Mouse (Mus musculus) frontal cortex, postnatal 36 days (tissue): ENCODE measurements at regions not wholly inside any gene's neighbourhood (a gene's known extent, or its start where the extent isn't known, plus 50 kb on each side); places are given as distances from the start of the nearest gene placed in this dataset.

Source experiments
- DNase-seq, 2 experiments: peaks; one replicate each; pipeline ENCODE4 v3.0.0; 2022; ENCODE audit warnings: low spot score in 2 of 2

DNA sequence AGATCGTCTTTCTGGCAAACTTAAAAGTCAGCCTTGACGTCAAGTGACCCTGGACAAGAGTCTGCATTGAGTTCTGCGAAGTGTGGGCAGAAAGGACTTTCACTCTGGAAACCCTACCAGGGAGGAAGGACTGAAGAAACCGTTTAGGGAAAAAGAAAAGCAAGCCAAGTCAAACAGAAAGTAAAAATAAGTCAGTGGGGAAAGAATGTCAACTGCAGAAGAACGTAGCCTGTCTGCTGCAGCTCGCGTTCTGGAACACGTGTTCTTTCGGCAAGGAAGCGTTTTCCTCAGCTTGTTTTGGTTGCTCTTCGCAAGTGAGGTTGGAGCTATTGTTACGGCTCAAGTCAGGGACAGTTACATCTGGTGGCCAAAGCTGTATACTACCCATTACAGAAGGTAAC is 147.1 kb upstream of the Klf6 start:
- DNase-seq = peak; percentile 13 to 23

DNA sequence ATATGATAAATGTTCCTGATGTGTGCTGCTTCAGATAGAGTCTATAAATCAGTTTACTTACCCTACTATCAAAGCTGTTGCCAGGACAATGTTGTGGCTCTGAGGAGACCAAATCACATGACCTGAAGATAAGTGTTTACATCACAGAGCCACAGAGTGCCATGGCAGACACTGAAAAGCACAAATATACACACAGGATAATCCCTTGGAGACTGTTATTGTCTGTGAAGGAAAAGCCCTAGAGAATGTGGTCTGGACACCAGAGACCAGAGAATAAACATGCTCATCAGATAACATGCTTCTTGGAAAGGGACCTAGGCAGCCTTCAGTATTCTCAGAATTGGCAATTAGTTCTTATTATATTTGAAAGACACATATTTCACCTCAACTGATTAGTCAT is 146.5 kb upstream of the Klf6 start:
- no peak for DNase-seq

DNA sequence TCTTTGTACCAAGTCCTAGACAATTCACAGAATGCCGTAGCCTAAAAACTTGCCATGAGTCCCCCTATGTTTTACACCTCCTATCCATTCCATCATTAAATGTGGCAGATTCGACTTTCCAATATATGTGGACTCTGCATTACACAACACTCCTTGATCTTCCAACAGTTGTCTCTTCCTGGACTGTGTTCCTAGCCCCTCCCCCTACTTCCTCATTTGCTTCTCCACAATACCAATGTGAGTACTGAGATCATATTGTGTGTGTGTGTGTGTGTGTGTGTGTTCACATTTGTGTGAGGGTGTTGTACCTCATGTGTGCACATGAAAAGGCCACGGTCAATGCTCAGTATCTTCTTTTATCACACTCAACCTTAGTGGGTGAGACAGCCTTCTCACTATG is 144.5 kb upstream of the Klf6 start:
- DNase-seq = no peak

DNA sequence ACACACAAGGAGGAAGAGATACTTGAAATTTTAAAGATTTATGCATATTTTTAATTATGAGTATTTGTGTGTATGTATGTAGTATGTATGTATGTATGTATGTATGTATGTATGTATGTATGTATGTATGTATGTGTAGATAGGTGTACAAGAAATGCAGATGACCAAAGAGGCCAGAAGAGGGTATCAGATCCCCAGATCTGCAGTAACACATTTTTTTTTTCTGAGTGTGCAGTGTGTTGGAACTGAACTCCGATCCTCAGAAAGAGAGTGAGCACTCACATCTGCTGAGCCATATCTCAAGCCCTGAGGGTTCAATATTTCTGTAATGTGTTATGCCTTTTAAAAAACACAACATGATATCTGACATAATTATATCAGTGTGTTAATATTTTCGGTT is 138.0 kb upstream of the Klf6 start:
- DNase-seq = no peak

DNA sequence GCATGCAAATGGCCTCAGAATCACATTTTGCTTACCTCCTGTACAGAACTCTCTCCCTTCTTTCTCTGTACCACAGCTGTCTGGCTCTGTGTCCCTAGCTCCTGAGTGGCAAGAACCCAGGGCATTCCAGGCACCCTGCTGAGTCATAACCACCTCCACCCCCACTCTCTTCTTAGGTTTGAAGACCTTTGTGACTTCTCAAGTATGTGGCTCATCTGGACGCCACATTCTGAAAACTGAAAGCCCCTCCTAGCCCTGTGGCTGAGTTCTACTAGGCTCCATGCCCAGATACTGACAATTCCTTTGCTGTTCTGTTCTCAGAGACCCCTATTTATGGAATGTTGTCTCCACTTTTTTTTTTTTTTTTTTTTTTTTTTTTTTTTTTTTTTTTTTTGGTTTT is 136.9 kb upstream of the Klf6 start:
- DNase-seq = no peak

DNA sequence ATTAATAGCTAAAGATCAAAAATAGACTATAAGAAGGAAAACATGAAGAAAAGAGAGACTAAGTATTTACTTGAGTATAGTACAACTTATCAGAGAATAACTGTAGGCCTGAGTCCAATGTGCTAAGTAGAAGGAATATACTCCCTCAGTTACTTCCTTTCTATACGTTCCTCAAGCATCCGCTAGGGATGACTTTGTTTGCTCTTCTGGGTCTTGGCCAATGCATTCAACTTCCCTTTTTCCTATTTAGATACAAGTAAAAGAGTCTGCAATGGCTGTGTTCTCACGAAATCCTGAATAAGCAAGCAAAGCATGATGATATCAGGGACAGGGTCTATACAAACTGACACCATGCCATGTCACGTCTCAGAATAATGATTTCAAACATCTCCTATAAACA is 135.3 kb upstream of the Klf6 start:
- no peak for DNase-seq

DNA sequence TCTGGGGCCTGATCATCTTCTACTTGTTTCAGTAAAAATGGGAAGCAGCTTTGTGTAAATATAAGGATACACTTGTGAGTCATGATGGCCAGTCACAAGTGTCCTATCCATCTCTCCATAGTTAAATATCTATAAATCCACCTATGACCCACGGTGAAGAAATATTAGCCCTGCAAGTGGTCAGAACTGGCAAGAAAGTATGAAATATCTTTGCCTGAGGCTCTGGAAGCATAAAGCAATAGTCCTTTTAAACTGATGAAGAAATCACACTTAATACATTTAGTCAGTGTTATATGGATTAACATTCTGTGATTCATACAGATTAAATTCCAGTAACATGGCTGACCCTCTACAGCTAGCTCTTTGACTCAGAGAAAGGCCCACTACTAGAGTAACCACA is 134.8 kb upstream of the Klf6 start:
- DNase-seq = no peak

DNA sequence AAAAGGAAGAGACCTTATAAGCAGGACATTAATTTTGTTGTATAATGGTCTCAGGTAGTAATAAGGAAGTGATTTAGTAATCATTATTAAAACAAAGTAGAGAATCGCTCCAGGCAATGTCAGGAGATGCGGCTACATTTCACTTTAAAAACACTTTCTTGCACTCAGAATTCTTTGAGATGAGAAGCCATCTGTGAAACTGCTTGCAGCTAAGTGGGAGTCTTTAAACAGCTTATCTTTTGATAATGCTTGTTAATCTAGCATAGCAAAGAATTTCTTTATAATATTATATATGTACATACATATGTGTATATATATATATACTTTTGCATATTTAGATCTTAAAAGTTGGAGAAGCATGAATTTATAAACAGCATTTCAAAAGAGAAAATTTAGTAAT is 133.1 kb upstream of the Klf6 start:
- no peak for DNase-seq

DNA sequence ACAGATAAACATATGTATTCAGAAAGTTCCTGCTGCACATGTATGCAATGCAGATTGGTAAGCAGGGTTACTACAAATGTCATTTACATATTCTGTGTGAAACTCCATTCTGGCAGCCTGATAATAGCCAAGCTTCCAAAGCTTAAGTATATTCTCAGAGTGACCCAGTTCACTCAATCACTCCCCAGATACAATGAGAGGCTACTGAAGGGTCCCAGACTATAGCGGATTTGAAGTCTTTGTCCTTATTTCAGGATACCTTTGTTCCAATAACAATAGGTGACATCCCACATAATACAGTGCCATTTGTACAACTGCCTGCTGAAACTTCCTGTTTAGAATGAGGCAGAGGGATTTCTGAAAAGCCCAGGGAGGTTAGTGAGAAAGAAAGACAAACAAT is 132.5 kb upstream of the Klf6 start:
- DNase-seq = no peak

DNA sequence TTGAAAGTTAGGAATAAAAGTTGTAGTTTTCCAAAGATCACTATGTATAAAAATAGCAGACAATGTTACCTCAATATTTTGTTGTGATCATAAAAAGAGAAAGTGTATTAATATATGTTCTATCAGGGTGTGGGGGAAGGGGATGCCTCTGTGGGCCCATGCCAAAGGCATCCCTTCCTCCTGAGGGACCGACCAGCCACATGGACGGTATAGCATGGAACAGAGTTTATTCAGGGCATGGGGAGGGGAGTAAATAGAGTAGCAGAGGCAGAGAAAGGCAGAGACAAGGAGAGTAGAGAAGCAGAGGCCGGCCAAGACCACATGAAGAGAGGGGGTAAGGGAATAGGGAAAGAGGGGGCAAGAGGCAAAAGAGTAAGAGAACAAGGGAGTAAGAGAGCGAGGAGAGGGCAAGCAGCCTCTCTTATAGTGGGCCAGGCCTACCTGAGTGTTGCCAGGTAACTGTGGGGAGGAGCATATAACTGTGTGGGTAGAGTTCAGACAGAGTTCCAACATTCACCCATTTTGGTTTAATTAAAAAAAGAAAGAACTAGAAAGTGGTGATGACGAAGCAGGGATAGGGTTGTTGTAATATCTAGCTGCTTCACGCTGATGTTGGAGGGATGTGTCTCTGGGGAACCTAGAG is 131.7 kb upstream of the Klf6 start:
- DNase-seq = no peak

DNA sequence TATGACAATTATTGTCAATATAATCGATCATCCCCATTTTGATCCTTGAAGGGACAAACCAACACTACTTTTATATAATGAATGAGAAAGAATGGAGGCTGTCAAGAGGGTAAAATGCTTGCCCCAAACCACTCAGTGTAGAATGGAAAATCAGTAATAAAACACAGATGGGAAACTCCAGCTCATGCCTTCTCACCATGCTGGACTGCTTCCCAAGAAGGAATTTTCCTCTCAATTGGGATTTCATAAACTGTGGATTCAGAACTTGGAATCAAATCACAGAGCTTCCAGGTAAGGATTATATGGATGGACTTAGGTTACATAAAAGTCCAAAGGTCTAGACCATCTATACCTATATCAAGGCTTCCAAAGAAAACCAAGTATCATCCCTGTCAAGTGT is 129.1 kb upstream of the Klf6 start:
- DNase-seq = no peak

DNA sequence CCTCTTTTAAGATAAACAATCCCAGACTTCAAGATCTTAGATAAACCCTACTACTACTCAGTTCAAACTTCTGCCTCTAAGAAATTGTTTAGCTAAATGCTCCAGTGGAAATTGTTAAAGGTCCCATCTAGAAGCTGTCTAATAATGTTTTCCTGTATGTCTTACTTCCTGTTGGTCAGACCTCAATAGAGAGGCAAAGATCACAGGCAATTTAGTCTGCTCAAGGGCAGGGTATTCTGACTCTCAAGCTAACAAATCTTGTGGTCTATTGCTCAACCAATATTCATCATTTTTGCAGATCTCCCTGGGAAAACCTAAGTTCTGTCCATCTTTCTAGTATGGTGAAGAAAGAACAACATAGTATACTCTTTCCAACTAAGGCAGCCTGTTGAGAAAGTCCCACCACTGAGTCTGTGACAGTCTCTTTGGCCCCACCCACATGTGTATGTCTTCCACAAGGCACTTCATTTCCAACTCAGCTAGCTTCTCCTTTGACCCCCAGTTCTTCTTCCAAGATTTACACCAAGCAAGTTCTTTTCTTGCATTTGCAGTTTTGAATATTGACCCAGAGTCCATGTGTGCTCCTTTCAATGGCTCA is 126.2 kb upstream of the Klf6 start:
- DNase-seq = no peak

DNA sequence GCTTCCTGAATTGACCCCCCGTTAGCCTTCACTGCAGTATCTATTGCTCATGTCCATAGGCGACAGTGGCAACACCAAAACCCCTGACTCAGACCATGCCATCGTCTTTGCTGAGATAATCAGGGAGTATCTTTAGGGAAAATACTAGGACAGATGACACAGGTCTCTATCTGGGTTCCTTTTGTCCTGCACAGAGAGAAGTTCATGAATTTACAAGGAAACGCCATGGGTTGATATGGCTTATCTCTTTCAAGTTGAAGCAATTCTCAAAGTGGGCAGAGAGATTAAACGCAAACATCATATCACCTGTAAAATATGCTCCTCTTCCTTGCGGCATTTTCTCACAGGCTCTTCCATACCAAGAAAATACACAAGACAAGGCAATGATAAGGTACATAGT is 124.8 kb upstream of the Klf6 start:
- DNase-seq = no peak

DNA sequence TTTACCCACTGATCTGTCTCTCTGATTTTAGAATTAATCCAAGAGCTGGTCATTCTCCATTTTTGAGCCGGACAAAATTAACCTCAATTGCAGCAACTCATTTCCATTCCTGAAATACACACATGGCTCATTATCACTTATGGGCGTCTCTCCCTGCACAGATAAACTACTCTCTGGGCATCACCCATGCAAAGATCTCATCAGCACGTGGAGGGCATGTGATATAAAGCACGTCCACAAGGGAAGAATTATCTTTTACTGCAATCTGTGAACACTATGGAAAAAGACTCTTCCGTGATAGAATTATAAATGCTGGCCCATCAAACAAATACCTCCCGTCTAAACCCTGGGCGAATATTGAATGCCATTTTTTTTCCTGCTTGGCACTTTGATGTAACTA is 124.1 kb upstream of the Klf6 start:
- DNase-seq = no peak

DNA sequence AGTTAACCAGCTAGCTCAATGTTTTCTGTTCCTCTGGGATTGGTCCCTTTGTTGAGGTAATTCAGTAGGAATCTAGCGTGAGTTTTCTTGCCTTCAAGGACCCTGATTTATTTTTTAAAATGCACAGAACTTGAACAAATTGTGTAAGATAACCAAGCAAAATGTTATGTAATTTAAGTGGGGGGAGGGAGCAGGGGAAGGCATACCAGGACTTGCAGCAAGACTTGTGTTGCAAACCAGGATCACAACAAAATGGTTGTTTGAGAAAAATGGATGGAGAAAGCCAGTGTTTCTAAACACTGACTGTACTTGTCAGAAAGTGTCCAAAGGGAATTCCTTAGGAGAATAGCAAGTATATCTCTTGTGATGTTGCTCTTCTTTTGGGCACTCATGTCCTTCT is 120.5 kb upstream of the Klf6 start:
- no peak for DNase-seq

DNA sequence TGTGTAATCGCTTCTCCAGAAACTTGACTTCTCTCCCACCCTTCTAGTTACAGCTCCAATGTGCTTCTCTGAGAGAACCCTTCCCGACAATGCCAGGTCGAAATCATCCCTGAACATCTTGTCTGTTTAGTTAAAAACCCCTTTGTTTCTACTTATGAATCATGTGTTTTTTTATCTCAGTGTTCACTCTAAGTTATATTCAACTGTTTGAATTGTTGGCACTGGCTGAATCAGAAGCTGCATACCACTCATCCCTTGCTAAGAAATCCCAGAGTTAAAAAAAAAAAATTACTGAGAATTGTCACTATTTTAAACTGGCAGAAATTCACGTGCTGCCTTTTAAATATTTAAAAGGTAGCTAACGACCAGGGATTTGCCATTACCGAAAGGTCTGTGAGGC is 116.3 kb upstream of the Klf6 start:
- DNase-seq = no peak

DNA sequence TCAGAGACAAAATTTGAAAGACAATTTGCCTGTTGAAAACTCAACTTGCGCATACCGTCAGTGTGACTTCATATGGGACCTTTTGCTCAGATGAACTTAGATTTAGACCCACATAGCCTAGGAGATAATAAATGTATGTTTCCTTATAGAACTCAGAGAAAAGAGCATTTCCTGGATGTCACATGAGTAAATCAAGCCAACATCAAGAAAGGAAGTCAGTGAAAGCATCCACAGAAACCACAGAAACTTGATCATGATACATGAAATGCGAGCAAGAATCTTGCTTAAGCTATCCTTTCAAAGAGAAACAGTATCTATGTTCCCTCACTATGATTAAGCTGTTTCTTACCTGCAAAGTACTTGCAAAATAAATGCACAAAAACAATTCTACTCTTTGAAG is 104.1 kb upstream of the Klf6 start:
- DNase-seq = no peak

DNA sequence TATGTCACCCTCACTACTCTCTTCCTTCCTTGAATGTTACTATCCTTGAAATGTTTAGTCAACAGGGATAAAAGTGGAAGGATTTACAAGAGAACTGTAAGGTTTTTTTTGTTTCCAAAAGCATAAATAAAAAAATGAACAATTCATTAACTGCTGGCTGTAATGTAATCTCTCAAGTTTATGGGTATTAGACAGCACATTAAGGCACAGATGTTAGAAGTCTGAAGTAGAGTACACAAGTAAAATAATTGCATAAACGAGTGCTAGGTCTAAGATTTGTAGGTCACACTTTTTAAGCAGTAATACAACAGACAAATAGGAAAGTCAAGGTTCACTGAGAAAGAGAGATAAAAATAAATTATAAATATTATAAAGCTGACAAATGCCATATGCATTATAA is 103.3 kb upstream of the Klf6 start:
- no peak for DNase-seq

DNA sequence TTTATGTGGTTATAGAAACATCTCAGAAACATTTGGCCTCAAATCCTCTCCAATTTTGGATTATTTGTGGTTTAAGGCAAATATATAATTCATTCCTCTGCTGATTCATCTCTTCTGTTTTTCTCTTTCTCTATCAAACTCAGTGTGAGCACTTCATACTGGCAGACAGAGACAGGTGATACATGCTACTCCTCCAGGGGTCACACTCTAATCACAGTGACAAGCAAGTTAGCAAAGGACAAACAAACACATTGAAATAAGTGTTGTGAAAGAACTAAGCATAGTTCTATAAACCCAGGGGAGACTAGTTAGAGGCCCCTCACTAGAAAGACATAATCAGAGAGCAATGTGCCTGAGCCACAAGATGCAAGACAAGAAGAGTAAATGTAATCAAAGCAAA is 101.3 kb upstream of the Klf6 start:
- no peak for DNase-seq

DNA sequence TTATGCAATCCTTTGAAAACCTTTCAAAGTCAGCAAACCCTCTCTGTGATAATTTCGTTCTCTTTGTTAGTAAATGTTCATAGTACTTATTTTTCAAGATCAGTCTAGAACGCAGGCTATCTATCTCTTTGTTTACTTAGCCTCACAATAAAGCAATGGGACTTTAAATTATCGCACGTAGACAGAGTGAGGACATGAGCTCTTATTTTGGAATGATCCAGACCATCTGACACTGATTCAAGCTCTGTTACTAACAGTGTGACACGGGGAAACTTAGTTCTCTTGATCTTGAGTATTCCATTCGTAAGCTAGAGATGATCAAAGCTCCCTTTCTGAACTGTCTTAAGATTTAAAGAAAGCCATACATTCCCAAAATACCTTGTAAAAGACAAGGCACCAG is 94.9 kb upstream of the Klf6 start:
- no peak for DNase-seq

DNA sequence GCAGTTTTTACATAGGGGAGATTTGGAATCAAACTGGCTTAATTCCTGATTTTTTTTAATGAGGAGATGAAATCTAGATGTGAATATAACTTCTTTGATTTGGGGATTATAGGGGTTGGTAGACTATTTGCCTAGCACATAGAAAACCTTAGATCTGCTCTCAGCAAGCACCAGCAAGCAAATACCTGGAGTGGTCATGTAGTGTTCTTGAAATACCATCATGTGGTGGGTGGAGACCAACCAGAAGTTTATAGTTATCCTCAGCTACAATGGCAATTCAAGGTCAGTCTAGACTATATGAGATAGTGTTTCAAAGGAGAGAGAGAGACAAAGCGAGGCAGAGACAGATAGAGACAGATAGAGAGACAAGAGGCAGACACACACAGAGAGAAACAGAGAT is 94.1 kb upstream of the Klf6 start:
- DNase-seq = no peak

DNA sequence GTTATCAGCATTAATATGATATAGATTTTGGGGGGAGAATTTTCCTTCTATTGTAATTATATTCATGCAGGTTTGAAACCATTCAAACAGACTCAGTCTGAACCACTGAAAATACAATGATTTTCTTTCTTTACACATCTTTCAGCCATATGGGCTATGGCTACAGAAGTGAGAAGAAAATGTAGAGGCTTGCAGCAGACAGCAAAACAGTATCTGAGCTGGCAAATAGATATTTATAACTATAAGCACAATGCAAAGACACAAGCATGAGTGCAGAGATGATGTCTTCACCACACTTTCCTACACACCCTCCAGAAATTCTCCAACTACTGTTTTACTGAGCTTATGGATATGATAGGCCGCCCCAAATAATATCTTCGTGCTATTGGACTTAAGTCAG is 92.6 kb upstream of the Klf6 start:
- no peak for DNase-seq

DNA sequence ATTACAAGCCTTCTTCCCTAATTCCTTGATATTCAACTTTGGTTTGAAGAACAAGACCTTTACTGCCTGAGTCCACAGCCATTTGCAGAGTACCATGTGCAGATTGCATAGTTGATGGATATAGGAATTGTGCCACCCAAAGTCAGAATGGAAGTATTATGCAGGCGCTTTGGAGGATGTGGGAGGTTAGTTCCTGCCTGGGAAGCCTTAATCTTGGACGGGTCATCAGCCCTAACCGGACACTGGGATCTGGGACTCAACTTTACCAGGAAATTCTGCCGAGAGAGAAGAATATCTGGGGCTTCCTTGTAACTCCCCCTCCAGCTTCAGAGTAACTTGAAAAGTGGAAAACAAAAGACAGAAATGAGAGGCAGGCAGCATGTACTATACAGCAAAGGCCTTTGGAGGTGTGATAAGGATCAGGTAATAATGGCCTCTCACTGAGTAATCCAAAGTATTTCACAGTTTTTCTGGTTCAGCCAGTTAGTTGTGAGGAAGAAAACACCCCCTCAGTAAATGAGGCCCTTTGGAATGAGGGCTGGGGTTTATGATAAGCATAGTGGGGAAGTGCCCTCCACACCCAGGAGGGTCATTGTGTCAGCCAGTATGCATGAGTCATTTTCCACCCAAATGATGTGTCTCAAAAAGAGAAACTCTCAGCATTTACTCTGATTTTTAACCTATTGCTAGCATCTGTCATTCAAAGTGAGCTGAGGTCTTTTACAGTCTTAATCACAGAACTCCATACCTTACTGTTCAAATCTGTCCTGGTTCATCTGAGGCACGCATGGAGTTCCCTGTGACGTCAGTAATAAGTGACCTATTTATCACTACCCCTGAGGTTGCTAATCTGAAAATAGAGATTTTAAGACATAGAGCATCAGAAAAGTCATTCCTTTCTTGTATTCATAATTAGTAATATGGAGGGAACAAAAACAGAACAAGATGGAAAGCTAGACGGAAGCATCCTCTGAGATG is 91.7 kb upstream of the Klf6 start:
- no peak for DNase-seq
